Mouse (Mus musculus) heart, embryonic 11.5 days (tissue): ENCODE measurements around the gene Sec23b. TPM values are rescaled to one million over a fixed set of nuclear protein-coding genes. Genes with fewer than 3 reads are reported as not detected.
"Not testable (repeated sequence)": the region's sequence is repeated elsewhere in the genome, so short reads cannot be mapped to it uniquely, and the experiment has no call there.

ENCODE experiments used
- ATAC-seq: fragments of 200-750 bp; cut with Nextera tagmentation; replicated peaks from 2 replicates; pipeline ENCODE4 v1.8.0; 2017; ENCODE audit warnings: moderate library complexity; ENCODE audit not compliant: insufficient number of reproducible peaks, low FRiP score, low TSS enrichment
- H3K27ac ChIP-seq: fragments of 300-500 bp; sonication (generic); 2 replicates; pipeline ENCODE4 v1.5.1; 2014; ENCODE audit warnings: mild to moderate bottlenecking, low read depth, low read length
- H3K27me3 ChIP-seq: fragments of 300-500 bp; sonication (generic); 2 replicates; pipeline ENCODE4 v1.6.1; 2014; ENCODE audit warnings: mild to moderate bottlenecking, low read length, mixed read lengths; ENCODE audit not compliant: control insufficient read depth, insufficient read depth
- H3K36me3 ChIP-seq: fragments of 300-500 bp; sonication (generic); 2 replicates; pipeline ENCODE4 v1.6.1; 2014; ENCODE audit warnings: mild to moderate bottlenecking, low read length, moderate library complexity, mixed read lengths; ENCODE audit not compliant: control insufficient read depth, insufficient read depth
- H3K4me1 ChIP-seq: fragments of 300-500 bp; sonication (generic); 2 replicates; pipeline ENCODE4 v1.6.1; 2014; ENCODE audit warnings: low read length; ENCODE audit not compliant: control insufficient read depth, insufficient read depth
- H3K4me2 ChIP-seq: fragments of 300-500 bp; sonication (generic); 2 replicates; pipeline ENCODE4 v1.6.1; 2014; ENCODE audit warnings: mild to moderate bottlenecking, moderate library complexity
- H3K4me3 ChIP-seq: fragments of 300-500 bp; sonication (generic); 2 replicates; pipeline ENCODE4 v1.5.1; 2014; ENCODE audit warnings: low read depth, low read length
- H3K9ac ChIP-seq: fragments of 300-500 bp; sonication (generic); 2 replicates; pipeline ENCODE4 v1.6.1; 2014; ENCODE audit warnings: mild to moderate bottlenecking, low read depth, low read length, moderate library complexity
- H3K9me3 ChIP-seq: fragments of 300-500 bp; sonication (generic); replicated peaks from 2 replicates; pipeline ENCODE4 v1.6.1; 2016; ENCODE audit warnings: low read length; ENCODE audit not compliant: control insufficient read depth
- WGBS: fragments of 180-500 bp; shearing (Covaris S2); extraction: QIAGEN DNeasy Blood & Tissue Kit; methylation state at CpG from one replicate; pipeline ENCODE4 v1.1.7; 2014; ENCODE audit not compliant: insufficient replicate concordance; 5-methylcytosine and 5-hydroxymethylcytosine counted together
- polyA plus RNA-seq: library from polyadenylated mRNA; unstranded; fragments of >200 nt; fragmentation: Nextera tagmentation; extraction: Ambion mirVana; gene quantifications from 2 replicates; pipeline ENCODE4 v1.2.1, GENCODE M21; 2014

Gene Sec23b
- polyA plus RNA-seq, 1 experiment from 2014 or later, result 51.4 TPM

- not testable (repeated sequence) for H3K9ac ChIP-seq, ATAC-seq, H3K27ac ChIP-seq, H3K4me2 ChIP-seq, H3K4me1 ChIP-seq, H3K4me3 ChIP-seq, H3K9me3 ChIP-seq, H3K36me3 ChIP-seq, H3K27me3 ChIP-seq
- WGBS, result 60% methylated on average over 8 of the region's 8 CpGs
These were observed 37.0 kb downstream of the Sec23b start for GRCm38 (mm10) chr2:144593036-144593435.

GRCm38 (mm10) chr2:144593951-144594651 lies 38.1 kb downstream of the Sec23b start, which contains the start of gene Smim26:
Gene Smim26 (plus strand): TSS chr2:144594054.
- Histone ChIP-seq H3K4me1 (0 out of 2 replicates have a peak, but pooled peaks cover 3% of the 10 kb centered on the region), H3K9me3 (no peaks in the 10 kb centered on the region), H3K27ac (0 out of 2 replicates have a peak within 1 kb of the TSS, but pooled peaks have one; percentile 35), H3K4me2 (peak within 1 kb of the TSS; percentile 67), H3K9ac (peak within 1 kb of the TSS; percentile 82), H3K36me3 (no peaks in the 10 kb centered on the region), H3K4me3 (peak within 1 kb of the TSS; percentile 70), H3K27me3 (no peaks in the 10 kb centered on the region)
- ATAC-seq, result peak; percentile 93
- 2% methylated on average over 31 of the region's 31 CpGs for WGBS

- Histone ChIP-seq H3K9me3 (no peaks in the 10 kb centered on the region), H3K9ac (no peak overlapping the region), H3K4me3 (no peak overlapping the region), H3K27ac (no peak overlapping the region), H3K36me3 (no peaks in the 10 kb centered on the region), H3K4me2 (no peak overlapping the region), H3K4me1 (peaks cover 6% of the 10 kb centered on the region; the same call in 1 of the 2 replicates), H3K27me3 (no peaks in the 10 kb centered on the region)
- ATAC-seq, result no peak
- WGBS, result 70% methylated on average over 2 of the region's 2 CpGs
These were observed 42.0 kb downstream of the Sec23b start for GRCm38 (mm10) chr2:144598006-144598405.

- Histone ChIP-seq H3K27ac (peak within 1 kb of the TSS; percentile 29; the same call in 1 of the 2 replicates), H3K36me3 (no peaks in the 10 kb centered on the region), H3K9me3 (no peaks in the 10 kb centered on the region), H3K4me3 (peak within 1 kb of the TSS; percentile 69), H3K4me1 (peaks cover 3% of the 10 kb centered on the region; the same call in 1 of the 2 replicates), H3K9ac (peak within 1 kb of the TSS; percentile 95), H3K27me3 (no peaks in the 10 kb centered on the region), H3K4me2 (peak within 1 kb of the TSS; percentile 82)
- ATAC-seq, result peak; percentile 92
- WGBS, result 2% methylated on average over 50 of the region's 50 CpGs
These were observed 44.0 kb downstream of the Sec23b start, which contains the start of gene Dtd1 for GRCm38 (mm10) chr2:144599831-144600687. Gene Dtd1 (plus strand): TSS chr2:144599897.

- Histone ChIP-seq H3K4me2 (no peak overlapping the region), H3K36me3 (no peaks in the 10 kb centered on the region), H3K4me1 (peaks cover 3% of the 10 kb centered on the region; the same call in 1 of the 2 replicates), H3K27me3 (no peaks in the 10 kb centered on the region), H3K27ac (no peak overlapping the region), H3K4me3 (no peak overlapping the region), H3K9me3 (no peaks in the 10 kb centered on the region), H3K9ac (no peak overlapping the region)
- 78% methylated on average over 1 of the region's 1 CpGs for WGBS
- ATAC-seq, result no peak
These were observed 45.5 kb downstream of the Sec23b start for GRCm38 (mm10) chr2:144601576-144601975.

- no peak for ATAC-seq
- H3K27ac ChIP-seq, result no peak overlapping the region
- WGBS, result 91% methylated on average over 6 of the region's 6 CpGs
- H3K4me3 ChIP-seq, result no peak overlapping the region
- H3K9ac ChIP-seq, result no peak overlapping the region
- no peaks in the 10 kb centered on the region for H3K36me3 ChIP-seq
- H3K4me1 ChIP-seq, result peaks cover 6% of the 10 kb centered on the region; the same call in 1 of the 2 replicates
- H3K27me3 ChIP-seq, result no peaks in the 10 kb centered on the region
- no peak overlapping the region for H3K4me2 ChIP-seq
- no peaks in the 10 kb centered on the region for H3K9me3 ChIP-seq
These were observed 57.9 kb downstream of the Sec23b start for GRCm38 (mm10) chr2:144613956-144614355.

GRCm38 (mm10) chr2:144617074-144617874 lies 61.2 kb downstream of the Sec23b start:
- Histone ChIP-seq H3K4me1 (peaks cover 6% of the 10 kb centered on the region; the same call in 1 of the 2 replicates), H3K9ac (no peak overlapping the region), H3K9me3 (no peaks in the 10 kb centered on the region), H3K27me3 (no peaks in the 10 kb centered on the region), H3K4me3 (no peak overlapping the region), H3K36me3 (no peaks in the 10 kb centered on the region), H3K27ac (no peak overlapping the region), H3K4me2 (no peak overlapping the region)
- WGBS, result 60% methylated on average over 16 of the region's 16 CpGs
- ATAC-seq, result no peak

GRCm38 (mm10) chr2:144621491-144621890 lies 65.5 kb downstream of the Sec23b start:
- no peaks in the 10 kb centered on the region for H3K27me3 ChIP-seq
- H3K4me3 ChIP-seq, result no peak overlapping the region
- 87% methylated on average over 6 of the region's 6 CpGs for WGBS
- H3K9ac ChIP-seq, result no peak overlapping the region
- H3K4me2 ChIP-seq, result no peak overlapping the region
- no peak for ATAC-seq
- H3K27ac ChIP-seq, result no peak overlapping the region
- H3K4me1 ChIP-seq, result peaks cover 6% of the 10 kb centered on the region; the same call in 1 of the 2 replicates
- no peaks in the 10 kb centered on the region for H3K9me3 ChIP-seq
- H3K36me3 ChIP-seq, result no peaks in the 10 kb centered on the region; the same call in 1 of the 2 replicates
